Mouse (Mus musculus): ENCODE measurements around the gene Scn1a. TPM values are rescaled to one million over a fixed set of nuclear protein-coding genes. Genes with fewer than 3 reads are reported as not detected.
A peak's percentile ranks its signal among the peaks of the same experiment; 100 is the strongest.

Gene Scn1a
- polyA plus RNA-seq, 1 experiment from 2014 or later = 0.10 TPM

- H3K9ac ChIP-seq (ENCODE audit: low read depth, low read length) = no peak overlapping the region
- ATAC-seq (replicated peaks; ENCODE audit: insufficient number of reproducible peaks, low FRiP score, low TSS enrichment) = no peak
- WGBS (ENCODE audit: insufficient replicate concordance) = 66% methylated on average over 3 of the region's 3 CpGs
Measured at GRCm38 (mm10) chr2:66346181-66346580, 94.5 kb downstream of the Scn1a start.

DNA sequence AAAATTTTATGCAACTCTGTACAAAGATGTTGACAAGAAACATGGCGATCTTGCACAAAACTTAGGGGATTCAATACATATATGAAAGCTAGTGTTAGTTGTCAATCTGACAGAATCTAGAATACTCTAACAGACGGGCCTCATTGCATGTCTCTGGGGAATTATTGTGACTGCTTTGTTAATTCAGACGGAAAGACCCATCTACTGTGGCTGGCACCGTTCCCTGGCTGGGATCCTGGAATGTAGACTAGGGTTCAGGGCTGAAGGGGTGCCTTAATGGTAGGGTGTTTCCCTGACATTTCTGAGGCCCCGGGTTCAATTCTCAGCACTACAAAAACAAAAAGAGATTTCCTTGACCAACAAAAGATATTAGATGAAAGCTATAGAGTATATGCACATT is 103.2 kb downstream of the Scn1a start:
- Histone ChIP-seq H3K4me3 (ENCODE audit: low read depth, low read length) (no peak overlapping the region), H3K36me3 (ENCODE audit: control insufficient read depth, insufficient read depth, low read length) (no peaks in the 10 kb centered on the region), H3K27me3 (ENCODE audit: control insufficient read depth, insufficient read depth, low read length) (no peaks in the 10 kb centered on the region), H3K9ac (ENCODE audit: low read depth, low read length) (no peak overlapping the region), H3K27ac (ENCODE audit: low read depth, low read length) (no peak overlapping the region), H3K9me3 (replicated peaks; ENCODE audit: control insufficient read depth, low read length) (no peaks in the 10 kb centered on the region), H3K4me1 (ENCODE audit: control insufficient read depth, insufficient read depth, low read length) (no peaks in the 10 kb centered on the region), H3K4me2 (no peak overlapping the region)
- ATAC-seq (replicated peaks; ENCODE audit: insufficient number of reproducible peaks, low FRiP score, low TSS enrichment) = no peak
- WGBS (ENCODE audit: insufficient replicate concordance) = 64% methylated on average over 5 of the region's 5 CpGs

More at GRCm38 (mm10) chr2:66346181-66346580, 94.5 kb downstream of the Scn1a start:
- no peak overlapping the region for H3K27ac ChIP-seq (ENCODE audit: low read depth, low read length)
- H3K4me1 ChIP-seq (ENCODE audit: control insufficient read depth, insufficient read depth, low read length) = no peaks in the 10 kb centered on the region
- no peak overlapping the region for H3K4me2 ChIP-seq
- H3K9me3 ChIP-seq (replicated peaks; ENCODE audit: control insufficient read depth, low read length) = no peaks in the 10 kb centered on the region
- H3K27me3 ChIP-seq (ENCODE audit: control insufficient read depth, insufficient read depth, low read length) = no peaks in the 10 kb centered on the region
- H3K4me3 ChIP-seq (ENCODE audit: low read depth, low read length) = no peak overlapping the region
- H3K36me3 ChIP-seq (ENCODE audit: control insufficient read depth, insufficient read depth, low read length) = no peaks in the 10 kb centered on the region

DNA sequence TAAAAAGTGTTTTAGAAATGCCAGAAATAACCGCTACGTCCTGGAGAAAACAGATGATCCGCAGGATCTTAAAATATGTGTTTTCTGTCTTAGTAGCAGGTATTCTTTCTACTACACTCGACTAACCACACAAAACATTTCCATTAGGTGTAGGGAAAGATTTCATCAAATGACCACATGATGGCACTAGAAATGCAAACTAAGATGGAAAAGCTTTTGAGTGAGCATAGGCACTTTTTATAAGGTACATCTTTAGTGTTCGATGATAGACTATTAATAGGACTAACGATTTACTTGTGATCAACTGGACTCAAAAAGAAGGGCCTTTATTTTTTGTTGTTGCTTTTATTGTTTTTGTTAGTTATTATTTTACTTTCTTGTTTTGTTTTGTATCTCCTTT is 104.2 kb downstream of the Scn1a start:
- WGBS (ENCODE audit: insufficient replicate concordance) = 64% methylated on average over 6 of the region's 6 CpGs
- H3K27me3 ChIP-seq (ENCODE audit: control insufficient read depth, insufficient read depth, low read length) = no peaks in the 10 kb centered on the region
- no peaks in the 10 kb centered on the region for H3K4me1 ChIP-seq (ENCODE audit: control insufficient read depth, insufficient read depth, low read length)
- no peak for ATAC-seq (replicated peaks; ENCODE audit: insufficient number of reproducible peaks, low FRiP score, low TSS enrichment)
- H3K27ac ChIP-seq (ENCODE audit: low read depth, low read length) = no peak overlapping the region
- no peak overlapping the region for H3K4me3 ChIP-seq (ENCODE audit: low read depth, low read length)
- no peaks in the 10 kb centered on the region for H3K9me3 ChIP-seq (replicated peaks; ENCODE audit: control insufficient read depth, low read length)
- H3K36me3 ChIP-seq (ENCODE audit: control insufficient read depth, insufficient read depth, low read length) = no peaks in the 10 kb centered on the region
- no peak overlapping the region for H3K4me2 ChIP-seq
- H3K9ac ChIP-seq (ENCODE audit: low read depth, low read length) = no peak overlapping the region

DNA sequence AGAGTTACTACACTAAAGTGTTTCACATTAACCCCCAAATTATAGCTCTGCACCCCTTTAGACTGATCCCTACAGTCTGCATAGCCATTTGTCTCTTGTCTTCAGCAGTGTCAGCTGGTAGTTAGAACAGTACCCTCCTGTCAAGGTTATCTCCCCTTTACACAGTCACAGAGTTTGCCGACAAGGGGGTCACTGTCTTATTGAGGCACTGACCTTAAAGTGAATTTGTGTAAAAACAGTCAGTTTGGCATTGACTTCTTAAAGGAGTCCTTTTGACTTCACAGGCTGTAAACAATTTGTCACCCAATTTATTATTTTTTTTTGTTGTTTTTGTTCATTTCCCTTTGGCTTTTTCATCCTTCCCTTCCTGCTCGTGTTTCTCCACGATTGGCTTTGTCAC is 168.1 kb downstream of the Scn1a start:
- H3K9me3 ChIP-seq (replicated peaks; ENCODE audit: control insufficient read depth, low read length) = no peaks in the 10 kb centered on the region

DNA sequence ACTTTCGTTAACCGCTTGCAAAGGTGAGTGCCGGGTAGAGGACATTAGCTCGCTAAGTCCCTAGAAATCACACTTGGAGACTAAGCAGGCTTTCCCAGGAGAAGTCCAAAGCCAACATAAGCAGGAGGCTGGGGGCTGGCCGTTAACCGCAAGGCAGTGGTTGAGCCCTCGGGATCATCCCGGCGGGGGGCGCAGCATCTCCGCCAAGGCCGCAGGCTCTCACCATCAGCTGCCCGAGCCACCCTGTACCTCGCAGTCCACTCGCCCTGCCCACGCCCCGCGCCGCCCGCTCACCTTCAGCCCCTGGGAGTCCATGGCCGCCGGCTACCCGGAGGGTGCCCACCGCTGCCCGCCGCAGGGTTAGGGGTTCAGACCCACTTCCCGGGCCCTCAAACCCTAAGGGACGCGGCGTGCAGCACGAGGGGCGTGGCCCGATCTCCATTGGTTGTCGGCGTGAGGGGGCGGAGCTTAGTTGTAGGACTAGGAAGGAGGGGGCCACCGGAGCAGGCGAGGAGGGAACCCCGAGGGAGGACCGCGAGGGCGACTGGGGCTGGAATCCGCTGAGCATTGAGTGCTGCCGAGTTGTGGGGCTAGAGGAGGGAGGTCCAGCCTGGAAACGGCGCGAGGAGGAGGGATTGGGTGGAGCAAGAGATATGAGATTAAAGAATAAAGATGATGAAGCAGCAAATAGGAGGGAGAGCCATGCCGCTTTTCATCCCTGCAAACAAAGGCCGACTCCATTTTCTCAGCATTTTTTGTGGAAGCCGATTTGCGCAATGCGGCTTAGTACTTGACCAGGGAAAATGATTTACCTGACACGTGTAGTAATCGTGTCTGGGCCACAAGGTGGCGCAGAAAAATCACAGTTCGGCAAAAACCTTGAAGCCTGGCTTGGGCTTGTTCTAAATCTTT is 184.2 kb downstream of the Scn1a start, which contains the start of gene Ttc21b:
Ttc21b (minus strand) TSS at position 398 of the 912 bp plus-strand sequence.
- peak within 1 kb of the TSS; percentile 76 for H3K4me3 ChIP-seq (ENCODE audit: low read depth, low read length)
- peak within 1 kb of the TSS; percentile 74 for H3K9ac ChIP-seq (ENCODE audit: low read depth, low read length)
- peaks cover 5% of the 10 kb centered on the region for H3K4me1 ChIP-seq (ENCODE audit: control insufficient read depth, insufficient read depth, low read length)
- H3K36me3 ChIP-seq (ENCODE audit: control insufficient read depth, insufficient read depth, low read length) = no peaks in the 10 kb centered on the region
- no peaks in the 10 kb centered on the region for H3K27me3 ChIP-seq (ENCODE audit: control insufficient read depth, insufficient read depth, low read length)
- 0 out of 2 replicates have a peak within 1 kb of the TSS, but pooled peaks have one; percentile 30 for H3K27ac ChIP-seq (ENCODE audit: low read depth, low read length)
- WGBS (ENCODE audit: insufficient replicate concordance) = under 1% methylated on average over 53 of the region's 56 CpGs
- H3K9me3 ChIP-seq (replicated peaks; ENCODE audit: control insufficient read depth, low read length) = no peaks in the 10 kb centered on the region
- ATAC-seq (replicated peaks; ENCODE audit: insufficient number of reproducible peaks, low FRiP score, low TSS enrichment) = peak; percentile 98
- H3K4me2 ChIP-seq = peak within 1 kb of the TSS; percentile 79

More for the DNA sequence above, 168.1 kb downstream of the Scn1a start:
- H3K27ac ChIP-seq (ENCODE audit: low read depth, low read length) = no peak overlapping the region
- H3K4me1 ChIP-seq (ENCODE audit: control insufficient read depth, insufficient read depth, low read length) = no peaks in the 10 kb centered on the region
- no peak overlapping the region for H3K4me2 ChIP-seq
- no peaks in the 10 kb centered on the region for H3K27me3 ChIP-seq (ENCODE audit: control insufficient read depth, insufficient read depth, low read length)
- 68% methylated on average over 3 of the region's 3 CpGs for WGBS (ENCODE audit: insufficient replicate concordance)
- no peak for ATAC-seq (replicated peaks; ENCODE audit: insufficient number of reproducible peaks, low FRiP score, low TSS enrichment)
- no peak overlapping the region for H3K9ac ChIP-seq (ENCODE audit: low read depth, low read length)
- H3K36me3 ChIP-seq (ENCODE audit: control insufficient read depth, insufficient read depth, low read length) = no peaks in the 10 kb centered on the region
- H3K4me3 ChIP-seq (ENCODE audit: low read depth, low read length) = no peak overlapping the region

GRCm38 (mm10) chr2:66244013-66244412 is 196.6 kb downstream of the Scn1a start:
- Histone ChIP-seq H3K4me1 (ENCODE audit: control insufficient read depth, insufficient read depth, low read length) (no peaks in the 10 kb centered on the region), H3K9ac (ENCODE audit: low read depth, low read length) (no peak overlapping the region), H3K27ac (ENCODE audit: low read depth, low read length) (no peak overlapping the region), H3K27me3 (ENCODE audit: control insufficient read depth, insufficient read depth, low read length) (no peaks in the 10 kb centered on the region), H3K36me3 (ENCODE audit: control insufficient read depth, insufficient read depth, low read length) (no peaks in the 10 kb centered on the region), H3K9me3 (replicated peaks; ENCODE audit: control insufficient read depth, low read length) (no peaks in the 10 kb centered on the region), H3K4me3 (ENCODE audit: low read depth, low read length) (no peak overlapping the region), H3K4me2 (no peak overlapping the region)
- 84% methylated on average over 1 of the region's 1 CpGs for WGBS (ENCODE audit: insufficient replicate concordance)
- no peak for ATAC-seq (replicated peaks; ENCODE audit: insufficient number of reproducible peaks, low FRiP score, low TSS enrichment)

GRCm38 (mm10) chr2:66240334-66240733 is 200.3 kb downstream of the Scn1a start:
- H3K27ac ChIP-seq (ENCODE audit: low read depth, low read length) = no peak overlapping the region
- no peak overlapping the region for H3K4me2 ChIP-seq
- H3K36me3 ChIP-seq (ENCODE audit: control insufficient read depth, insufficient read depth, low read length) = no peaks in the 10 kb centered on the region; the same call in 1 of the 2 replicates
- no peak overlapping the region for H3K4me3 ChIP-seq (ENCODE audit: low read depth, low read length)
- H3K4me1 ChIP-seq (ENCODE audit: control insufficient read depth, insufficient read depth, low read length) = no peaks in the 10 kb centered on the region
- WGBS (ENCODE audit: insufficient replicate concordance) = 82% methylated on average over 1 of the region's 1 CpGs
- ATAC-seq (replicated peaks; ENCODE audit: insufficient number of reproducible peaks, low FRiP score, low TSS enrichment) = no peak
- H3K27me3 ChIP-seq (ENCODE audit: control insufficient read depth, insufficient read depth, low read length) = no peaks in the 10 kb centered on the region
- no peaks in the 10 kb centered on the region for H3K9me3 ChIP-seq (replicated peaks; ENCODE audit: control insufficient read depth, low read length)
- H3K9ac ChIP-seq (ENCODE audit: low read depth, low read length) = no peak overlapping the region

- Histone ChIP-seq H3K4me3 (ENCODE audit: low read depth, low read length) (no peak overlapping the region), H3K27me3 (ENCODE audit: control insufficient read depth, insufficient read depth, low read length) (no peaks in the 10 kb centered on the region), H3K27ac (ENCODE audit: low read depth, low read length) (no peak overlapping the region), H3K36me3 (ENCODE audit: control insufficient read depth, insufficient read depth, low read length) (no peaks in the 10 kb centered on the region; the same call in 1 of the 2 replicates), H3K9me3 (replicated peaks; ENCODE audit: control insufficient read depth, low read length) (no peaks in the 10 kb centered on the region), H3K4me2 (no peak overlapping the region), H3K4me1 (ENCODE audit: control insufficient read depth, insufficient read depth, low read length) (no peaks in the 10 kb centered on the region), H3K9ac (ENCODE audit: low read depth, low read length) (no peak overlapping the region)
- ATAC-seq (replicated peaks; ENCODE audit: insufficient number of reproducible peaks, low FRiP score, low TSS enrichment) = no peak
- 81% methylated on average over 5 of the region's 5 CpGs for WGBS (ENCODE audit: insufficient replicate concordance)
Measured at GRCm38 (mm10) chr2:66238886-66239285, 201.8 kb downstream of the Scn1a start.
